Mouse (Mus musculus) granulocyte monocyte progenitor cell, adult 5-6 weeks (primary cell): Measurements from ENCODE around the gene Mrps2. TPM values are rescaled to one million over a fixed set of nuclear protein-coding genes. Genes with fewer than 3 reads are reported as not detected.

Experiments
- ATAC-seq: replicated peaks from 2 replicates; pipeline ENCODE4 v1.8.0; 2016; ENCODE audit warnings: mild to moderate bottlenecking, moderate TSS enrichment, inconsistent platforms; ENCODE audit not compliant: poor library complexity, severe bottlenecking
- total RNA-seq, 2 experiments: library from RNA; stranded (forward) in 1 of 2; stranded (reverse) in 1 of 2; fragments of 200-712, 200-1000 nt in 1 of 2; fragments of >200 nt in 1 of 2; fragmentation: Nextera tagmentation in 1 of 2; gene quantifications; 2 replicates each; pipeline ENCODE4 v1.2.3; 2014 to 2017

Gene Mrps2
- total RNA-seq, 2 experiments from 2014 or later: 29.3 to 62.9 TPM

DNA sequence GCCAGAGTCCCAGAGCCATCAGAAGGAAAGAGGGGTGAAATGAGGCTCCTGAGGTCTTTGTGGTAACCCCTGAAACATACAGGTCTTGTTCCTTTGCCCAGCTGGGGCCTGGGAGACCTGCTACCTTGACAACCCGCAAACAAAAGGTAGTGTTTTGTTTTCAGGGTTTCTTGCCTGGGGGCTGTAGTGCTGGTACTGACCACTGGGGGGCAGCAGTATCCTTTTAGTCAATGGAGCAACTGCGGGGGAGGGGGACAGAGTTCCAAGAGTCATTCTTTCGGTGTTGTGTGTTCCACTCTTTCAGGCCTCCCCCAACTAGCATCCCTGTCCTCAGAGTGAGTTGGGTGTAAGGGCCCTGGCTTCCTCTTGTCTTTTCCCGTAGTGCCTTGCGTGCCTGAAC, 46.6 kb downstream of the Mrps2 start:
- peak; percentile 67 for ATAC-seq

GRCm38 (mm10) chr2:28517206-28517909, 49.5 kb downstream of the Mrps2 start:
- peak; percentile 67 for ATAC-seq

DNA sequence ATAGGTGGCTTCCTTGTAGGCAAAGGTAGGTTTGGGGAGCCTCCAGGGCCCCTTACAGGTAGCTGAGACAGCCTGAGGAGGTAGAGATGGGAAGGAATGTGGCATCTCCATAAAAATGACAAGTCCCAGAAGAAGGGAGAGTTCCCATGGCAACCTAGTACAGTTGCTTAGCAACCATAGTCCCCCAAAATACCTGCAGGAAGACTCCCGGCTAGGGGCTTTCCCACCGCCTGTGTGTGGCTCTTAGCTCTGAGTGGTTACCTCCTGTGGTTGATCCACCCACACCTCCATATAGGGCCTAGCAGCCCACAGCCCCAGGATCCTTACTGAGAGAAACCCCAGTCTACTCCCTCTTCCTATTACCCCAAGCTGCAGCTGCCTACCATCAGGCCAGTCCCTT, 50.4 kb downstream of the Mrps2 start:
- no peak for ATAC-seq

GRCm38 (mm10) chr2:28520581-28520980, 52.7 kb downstream of the Mrps2 start:
- ATAC-seq: no peak

Other genes with a start within 250 kb of the Mrps2 start
- gene Ppp1r26, start 21.3 kb upstream of the Mrps2 start, total RNA-seq (2014; fragmentation: Nextera tagmentation): 0.80 and 2.1 TPM in 2 replicates
- 1.2 and 1.9 TPM in 2 replicates for gene Ppp1r26, start 21.3 kb upstream of the Mrps2 start, total RNA-seq (2017)
- gene 1700007K13Rik, start 1.7 kb upstream of the Mrps2 start, total RNA-seq (2014; fragmentation: Nextera tagmentation): not detected in 2 replicates
- not detected in 2 replicates for gene 1700007K13Rik, start 1.7 kb upstream of the Mrps2 start, total RNA-seq (2017)
- gene Gbgt1, start 28.8 kb downstream of the Mrps2 start, total RNA-seq (2014; fragmentation: Nextera tagmentation): not detected in 2 replicates
- not detected in 2 replicates for gene Gbgt1, start 28.8 kb downstream of the Mrps2 start, total RNA-seq (2017)
- not detected in 2 replicates for gene Gm10134, start 38.0 kb downstream of the Mrps2 start, total RNA-seq (2014; fragmentation: Nextera tagmentation)
- gene Gm10134, start 38.0 kb downstream of the Mrps2 start, total RNA-seq (2017): not detected in 2 replicates
- gene Ralgds, start 45.1 kb downstream of the Mrps2 start, total RNA-seq (2014; fragmentation: Nextera tagmentation): 2.1 and 7.9 TPM in 2 replicates
- gene Ralgds, start 45.1 kb downstream of the Mrps2 start, total RNA-seq (2017): 2.8 and 4.6 TPM in 2 replicates
- not detected in 2 replicates for gene Cel, start 95.3 kb downstream of the Mrps2 start, total RNA-seq (2014; fragmentation: Nextera tagmentation)
- gene Cel, start 95.3 kb downstream of the Mrps2 start, total RNA-seq (2017): not detected in 2 replicates
- 25.9 and 31.5 TPM in 2 replicates for gene Gtf3c5, start 115.7 kb downstream of the Mrps2 start, total RNA-seq (2014; fragmentation: Nextera tagmentation)
- gene Gtf3c5, start 115.7 kb downstream of the Mrps2 start, total RNA-seq (2017): 12.6 and 16.5 TPM in 2 replicates
- gene Gfi1b, start 153.9 kb downstream of the Mrps2 start, total RNA-seq (2014; fragmentation: Nextera tagmentation): 1.4 TPM in 1 of 2 replicates, not detected in the other
- gene Gfi1b, start 153.9 kb downstream of the Mrps2 start, total RNA-seq (2017): 1.9 and 2.0 TPM in 2 replicates
- 17.4 and 23.7 TPM in 2 replicates for gene Tsc1, start 173.2 kb downstream of the Mrps2 start, total RNA-seq (2014; fragmentation: Nextera tagmentation)
- gene Tsc1, start 173.2 kb downstream of the Mrps2 start, total RNA-seq (2017): 11.1 and 12.4 TPM in 2 replicates
- 5.0 TPM in 1 of 2 replicates, not detected in the other for gene Spaca9, start 231.7 kb downstream of the Mrps2 start, total RNA-seq (2014; fragmentation: Nextera tagmentation)
- gene Spaca9, start 231.7 kb downstream of the Mrps2 start, total RNA-seq (2017): 4.8 and 4.9 TPM in 2 replicates
- gene Ak8, start 232.1 kb downstream of the Mrps2 start, total RNA-seq (2014; fragmentation: Nextera tagmentation): not detected in 2 replicates
- gene Ak8, start 232.1 kb downstream of the Mrps2 start, total RNA-seq (2017): not detected in 2 replicates